Mouse (Mus musculus) adrenal gland, postnatal 25 days (tissue): Measurements from ENCODE around the gene Zfp874b. TPM values are rescaled to one million over a fixed set of nuclear protein-coding genes. Genes with fewer than 3 reads are reported as not detected.

ENCODE experiments used
- total RNA-seq: library from RNA; stranded (reverse); gene quantifications from 2 replicates; pipeline ENCODE4 v1.2.3, GENCODE M21; 2021

Gene Zfp874b
- total RNA-seq, 1 experiment from 2014 or later: 15.9 TPM

Other genes with a start within 250 kb of the Zfp874b start
- 4.0 and 5.8 TPM in 2 replicates for gene Zfp458, start 205.8 kb downstream of the Zfp874b start, total RNA-seq
- gene Zfp457, start 177.8 kb downstream of the Zfp874b start, total RNA-seq: 3.7 and 5.8 TPM in 2 replicates
- 6.2 and 7.4 TPM in 2 replicates for gene Zfp595, start 151.7 kb downstream of the Zfp874b start, total RNA-seq
- gene Gm28044, start 123.7 kb downstream of the Zfp874b start, total RNA-seq: 1.2 TPM in 1 of 2 replicates, not detected in the other
- gene Zfp953, start 123.7 kb downstream of the Zfp874b start, total RNA-seq: 4.1 and 4.9 TPM in 2 replicates
- gene Gm28041, start 108.5 kb downstream of the Zfp874b start, total RNA-seq: 2.2 TPM in 1 of 2 replicates, not detected in the other
- gene Zfp456, start 108.4 kb downstream of the Zfp874b start, total RNA-seq: 1.3 and 2.5 TPM in 2 replicates
- gene Zfp429, start 84.4 kb downstream of the Zfp874b start, total RNA-seq: 4.4 and 6.1 TPM in 2 replicates
- 0.62 and 1.8 TPM in 2 replicates for gene Zfp459, start 62.8 kb downstream of the Zfp874b start, total RNA-seq
- gene Zfp874a, start 32.6 kb downstream of the Zfp874b start, total RNA-seq: 19.0 and 23.5 TPM in 2 replicates
- gene Zfp58, start 16.3 kb upstream of the Zfp874b start, total RNA-seq: 7.6 and 8.1 TPM in 2 replicates
- not detected in 2 replicates for gene Gm26965, start 41.9 kb upstream of the Zfp874b start, total RNA-seq
- 18.0 and 19.8 TPM in 2 replicates for gene Zfp87, start 41.9 kb upstream of the Zfp874b start, total RNA-seq
- 8.6 and 8.9 TPM in 2 replicates for gene Zfp748, start 69.6 kb upstream of the Zfp874b start, total RNA-seq
- gene Zfp729b, start 125.4 kb upstream of the Zfp874b start, total RNA-seq: 8.3 and 9.5 TPM in 2 replicates
- 1.4 TPM in 1 of 2 replicates, not detected in the other for gene Gm49345, start 153.5 kb upstream of the Zfp874b start, total RNA-seq
- gene Zfp729a, start 153.5 kb upstream of the Zfp874b start, total RNA-seq: 5.5 and 7.7 TPM in 2 replicates
- gene Zfp738, start 202.8 kb upstream of the Zfp874b start, total RNA-seq: 11.1 and 15.0 TPM in 2 replicates
- 9.4 and 13.7 TPM in 2 replicates for gene Zfp65, start 244.9 kb upstream of the Zfp874b start, total RNA-seq